7 mouse cellular contexts compared by ENCODE assay signal in the genomic region with DNA sequence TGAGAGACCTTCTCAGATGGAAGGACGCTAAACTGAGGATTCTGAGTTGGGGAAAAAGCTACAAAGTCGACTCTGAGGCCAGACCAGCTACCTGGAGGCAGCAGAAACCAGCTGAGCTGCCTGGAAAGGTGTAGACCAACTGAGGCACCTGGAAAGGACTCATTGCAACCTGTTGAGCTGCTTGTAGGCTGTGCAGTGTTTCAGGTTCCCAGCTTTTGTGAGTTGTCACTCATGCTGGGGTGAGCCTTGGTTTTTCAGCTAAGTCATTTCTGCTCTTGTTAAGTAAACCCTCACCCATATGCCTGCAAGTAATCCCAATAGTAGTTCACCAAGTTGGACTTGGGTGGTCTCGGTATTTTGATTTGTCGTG. TPM values are rescaled to one million over a fixed set of nuclear protein-coding genes. Genes with fewer than 3 reads are reported as not detected.
DNase-seq lines count a peak whose midpoint lies in the region; ATAC-seq and TF ChIP-seq lines count a peak whose summit lies in the region.

No protein-coding gene starts in this region.

- DNase-seq in lung, adult 2 months, result peak; percentile 22
- DNase-seq in lung, postnatal 25 days (ENCODE audit: low spot score), result no peak
- DNase-seq in urinary bladder, postnatal 4 days (ENCODE audit: low spot score in 2 of 2), result no peak
- DNase-seq in MN1 (ENCODE audit: low spot score), result no peak

- ATAC-seq in common myeloid progenitor, adult 5-6 weeks (replicated peaks; ENCODE audit: low read depth, poor library complexity, severe bottlenecking), result peak; percentile 27; the same call in 1 of the 2 replicates
- peak; percentile 8 to 14; a peak in 1 of 4 replicates for ATAC-seq in hematopoietic stem cell, adult 5-6 weeks (replicated peaks in 1 of 2; ENCODE audit: insufficient read depth in 1 of 2, low FRiP score in 2 of 2, low TSS enrichment in 1 of 2, low read depth in 1 of 2, poor library complexity in 2 of 2, severe bottlenecking in 2 of 2)
- peak; percentile 9; the same call in 1 of the 2 replicates for ATAC-seq in megakaryocyte, adult 5-6 weeks (ENCODE audit: poor library complexity, severe bottlenecking)

- peaks cover 6% of the 10 kb centered on the region for H3K4me1 ChIP-seq in lung, adult 2 months (ENCODE audit: control insufficient read depth, insufficient read depth, low read length)

- TF ChIP-seq POLR2A in lung, adult 2 months (IDR thresholded peaks at IDR 0.05; ENCODE audit: borderline replicate concordance, extremely low read depth, low read depth, low read length), result no peak

- 16% methylated on average over 4 of the region's 4 CpGs for WGBS in lung, adult 2 months

- peak overlapping the region; percentile 98 for H3K4me3 ChIP-seq in lung, adult 2 months (replicated peaks; ENCODE audit: extremely low read depth, low read depth, low read length)

- no peak for TF ChIP-seq CTCF in lung, adult 2 months (IDR thresholded peaks at IDR 0.05; ENCODE audit: insufficient read depth, low read length)

RNA-seq across cellular contexts. Expression of gene Nfrkb, which starts 0.5 kb away (rescaled TPM):
- 16.6 and 19.7 TPM in 2 replicates for polyA plus RNA-seq in lung, adult 2 months (2012; rRNA removed)
- total RNA-seq in common myeloid progenitor, adult 5-6 weeks (2017), result 25.0 and 29.0 TPM in 2 replicates
- total RNA-seq in hematopoietic stem cell, adult 5-6 weeks (2017), result 27.8 and 34.9 TPM in 2 replicates
- 12.9 and 14.5 TPM in 2 replicates for total RNA-seq in megakaryocyte, adult 5-6 weeks (2015)
- 13.5 and 17.1 TPM in 2 replicates for total RNA-seq in megakaryocyte, adult 5-6 weeks (2017)
